Mouse (Mus musculus) megakaryocyte, adult 5-6 weeks (primary cell): ENCODE data around the gene Tnnc1. TPM values are rescaled to one million over a fixed set of nuclear protein-coding genes. Genes with fewer than 3 reads are reported as not detected.

Experiments
- ATAC-seq: 2 replicates; pipeline ENCODE4 v1.8.0; 2016; ENCODE audit warnings: mild to moderate bottlenecking, inconsistent platforms; ENCODE audit not compliant: poor library complexity, severe bottlenecking
- total RNA-seq, 2 experiments: library from RNA; stranded (forward) in 1 of 2; stranded (reverse) in 1 of 2; fragments of 153-499, 151-499 nt in 1 of 2; fragments of 221-1000, 200-1000 nt in 1 of 2; gene quantifications; 2 replicates each; pipeline versions ENCODE4 v1.2.3 to v1.2.4; 2015 to 2017

The Tnnc1 gene
- total RNA-seq (2015), result 0.71 TPM in 1 of 2 replicates, not detected in the other
- total RNA-seq (2017), result not detected in 2 replicates

DNA sequence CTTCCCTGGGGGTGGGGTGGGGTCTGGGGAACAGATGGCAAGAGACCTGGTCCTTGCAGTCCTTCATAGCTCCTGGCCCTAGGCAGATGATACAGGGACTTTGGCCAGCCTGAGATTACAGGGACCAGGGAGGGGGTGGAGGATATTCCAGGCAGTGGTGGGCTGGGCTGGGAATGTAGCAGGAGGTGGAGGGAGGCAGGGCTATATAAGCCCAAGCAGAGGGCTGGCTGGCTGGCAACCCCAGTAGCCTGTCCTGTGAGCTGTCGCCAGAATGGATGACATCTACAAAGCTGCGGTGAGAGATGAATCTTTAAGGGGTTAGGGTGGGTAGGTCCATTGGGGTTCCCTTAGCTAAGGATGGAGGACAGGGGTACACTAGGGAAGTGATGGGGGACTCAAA is at the start of gene Tnnc1:
Gene Tnnc1 (plus strand): TSS at position 229 of the 400 bp plus-strand sequence.
- ATAC-seq, result no peak

DNA sequence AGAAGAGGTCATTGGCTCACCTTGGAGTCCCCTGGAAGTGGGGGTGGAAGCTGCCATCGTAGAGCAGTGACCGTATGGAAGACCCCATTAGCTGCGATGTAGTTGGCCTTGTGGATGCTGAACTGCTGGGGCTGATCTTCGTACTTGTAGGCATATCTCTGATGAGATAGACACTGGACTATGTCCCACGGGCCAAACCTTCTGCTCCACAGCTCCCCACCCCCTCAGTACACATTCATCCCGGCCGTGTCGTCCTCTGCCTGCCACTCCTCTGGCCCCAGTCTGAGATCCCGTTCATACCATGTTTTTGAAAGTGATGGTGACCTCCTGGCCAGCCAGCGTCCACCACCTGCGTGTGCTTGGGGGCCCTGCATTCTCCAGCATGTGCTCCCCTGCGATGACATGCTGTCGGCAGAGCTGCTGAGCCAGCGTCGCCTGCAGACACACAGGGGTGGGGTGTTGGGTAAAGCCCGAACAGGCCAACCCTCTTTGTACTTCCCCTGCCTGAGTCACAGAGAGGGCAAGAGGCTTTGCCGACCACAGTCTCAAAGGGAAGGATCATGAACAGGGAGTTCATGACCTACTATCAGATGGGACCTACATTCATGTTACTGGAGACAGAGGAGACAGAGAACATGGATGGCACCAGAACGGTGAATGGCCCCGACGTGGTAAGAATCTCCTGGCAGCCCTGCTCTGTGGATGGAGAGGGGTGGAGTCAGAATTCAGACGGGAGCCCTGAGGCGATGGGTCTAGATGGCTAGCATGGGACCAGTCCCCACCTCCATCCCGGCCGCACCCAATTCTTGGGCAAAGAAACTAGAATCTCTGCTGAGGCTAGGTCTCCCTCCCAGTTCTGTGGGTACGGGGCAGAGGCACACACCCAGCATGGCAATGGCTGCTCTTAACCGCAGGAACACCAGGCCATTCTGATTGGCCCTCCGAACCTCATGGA is 47.6 kb upstream of the Tnnc1 start:
- ATAC-seq, result peak; percentile 96

GRCm38 (mm10) chr14:31161191-31161590 is 46.9 kb upstream of the Tnnc1 start:
- ATAC-seq, result no peak

GRCm38 (mm10) chr14:31161638-31162037 is 46.5 kb upstream of the Tnnc1 start:
- no peak for ATAC-seq

DNA sequence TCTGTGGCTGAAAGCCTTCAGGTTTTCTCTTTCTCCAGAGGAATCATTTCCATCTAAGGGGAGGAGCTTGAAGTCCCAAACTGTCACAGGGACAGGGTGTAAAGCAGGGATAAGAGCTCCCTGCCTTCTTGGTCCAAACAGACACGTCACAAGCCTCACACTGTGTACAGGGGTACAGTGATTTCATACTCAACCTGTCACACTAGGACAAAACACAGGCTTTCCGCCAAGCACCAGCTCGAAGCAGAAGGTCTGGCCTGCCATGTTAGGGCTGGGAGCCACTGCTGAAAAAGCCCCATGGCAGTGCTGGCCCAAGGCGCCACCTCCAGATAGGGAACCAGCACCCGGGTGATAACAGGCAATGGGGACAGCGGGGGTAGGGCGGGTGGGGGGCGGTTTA is 44.0 kb upstream of the Tnnc1 start:
- ATAC-seq, result no peak

GRCm38 (mm10) chr14:31165010-31165409 is 43.1 kb upstream of the Tnnc1 start:
- ATAC-seq, result no peak

GRCm38 (mm10) chr14:31165458-31165857 is 42.7 kb upstream of the Tnnc1 start:
- ATAC-seq, result no peak

GRCm38 (mm10) chr14:31165991-31166630 is 42.0 kb upstream of the Tnnc1 start:
- ATAC-seq, result peak; percentile 87

- no peak for ATAC-seq
Observed at GRCm38 (mm10) chr14:31166827-31167226, 41.3 kb upstream of the Tnnc1 start.

DNA sequence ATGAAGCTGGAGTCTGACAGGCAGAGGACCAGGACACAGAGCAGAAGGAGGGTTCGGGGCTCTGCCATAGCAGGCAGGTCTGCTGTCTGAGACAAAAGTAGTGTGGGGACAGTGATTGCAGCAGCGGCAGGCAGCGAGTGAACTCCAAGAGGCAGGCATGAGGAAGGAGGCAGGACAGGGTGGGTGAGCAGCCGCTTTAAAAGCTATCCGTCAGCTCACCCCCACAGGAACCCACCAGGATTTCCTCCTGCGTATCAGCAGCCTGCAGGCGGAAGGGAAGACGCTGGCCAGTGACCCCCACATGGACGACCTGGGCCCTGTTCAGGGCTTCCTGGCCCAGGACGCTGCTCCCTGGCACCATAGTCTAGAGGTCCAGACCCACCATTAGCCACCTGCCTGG is 39.7 kb upstream of the Tnnc1 start, which contains the start of gene Stab1:
Gene Stab1 (minus strand): TSS at position 217 of the 400 bp plus-strand sequence.
- no peak for ATAC-seq

GRCm38 (mm10) chr14:31169508-31169907 is 38.6 kb upstream of the Tnnc1 start:
- ATAC-seq, result no peak

- ATAC-seq, result no peak
Observed at GRCm38 (mm10) chr14:31170963-31171362, 37.1 kb upstream of the Tnnc1 start.

GRCm38 (mm10) chr14:31171386-31171785 is 36.7 kb upstream of the Tnnc1 start:
- ATAC-seq, result no peak

DNA sequence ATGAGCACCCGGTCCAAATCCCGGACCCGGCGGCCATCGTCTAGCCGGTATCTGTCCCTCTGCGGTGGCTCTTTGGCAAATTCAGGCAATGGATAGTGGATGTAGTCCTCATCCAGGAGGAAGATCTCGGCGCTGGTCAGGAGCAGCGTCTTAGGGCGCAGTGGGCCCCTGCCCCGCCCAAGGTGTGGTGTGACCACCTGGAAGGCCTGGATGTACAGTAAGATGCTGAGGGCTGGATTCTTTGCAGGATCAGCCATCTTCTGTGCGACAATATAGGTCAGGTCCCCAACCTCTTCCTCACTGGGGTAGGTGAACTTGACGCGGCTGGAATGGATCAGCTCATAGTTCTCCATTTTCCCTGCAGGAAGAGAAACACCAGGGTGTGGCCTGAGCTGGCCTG is 36.3 kb upstream of the Tnnc1 start:
- no peak for ATAC-seq

DNA sequence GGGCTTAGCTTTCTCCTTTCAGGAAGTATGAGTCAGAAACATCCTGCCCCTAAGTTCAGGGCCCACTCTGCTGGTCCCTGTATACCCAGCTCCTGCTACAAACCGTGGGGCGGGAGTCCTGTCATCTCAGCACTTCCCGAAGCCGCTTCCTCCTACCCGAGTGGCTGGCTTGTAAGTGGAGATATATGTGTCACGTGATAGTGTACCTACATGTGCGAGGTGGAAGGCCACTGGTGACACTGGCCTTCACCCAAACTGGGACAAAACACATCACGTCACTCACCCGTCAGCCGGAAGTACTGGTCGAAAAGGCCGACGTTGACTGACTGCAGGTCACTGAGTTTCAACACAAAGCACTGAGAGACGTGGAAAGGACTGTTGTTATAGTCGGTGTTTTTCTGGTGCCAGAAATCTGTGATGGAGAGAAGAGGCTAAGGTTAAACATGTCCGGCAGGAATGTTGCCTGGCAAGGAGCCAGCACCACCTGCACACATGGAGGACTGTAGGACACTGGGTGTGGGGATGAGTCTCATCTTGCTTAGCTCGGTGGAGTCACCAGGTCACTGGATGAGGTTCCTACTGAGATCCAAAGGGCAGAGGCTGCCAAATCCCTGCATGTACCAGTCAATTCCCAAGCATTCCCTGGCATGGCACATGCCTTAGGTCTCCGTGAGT is 35.2 kb upstream of the Tnnc1 start:
- ATAC-seq, result no peak

GRCm38 (mm10) chr14:31173537-31173936 is 34.6 kb upstream of the Tnnc1 start:
- ATAC-seq, result no peak

DNA sequence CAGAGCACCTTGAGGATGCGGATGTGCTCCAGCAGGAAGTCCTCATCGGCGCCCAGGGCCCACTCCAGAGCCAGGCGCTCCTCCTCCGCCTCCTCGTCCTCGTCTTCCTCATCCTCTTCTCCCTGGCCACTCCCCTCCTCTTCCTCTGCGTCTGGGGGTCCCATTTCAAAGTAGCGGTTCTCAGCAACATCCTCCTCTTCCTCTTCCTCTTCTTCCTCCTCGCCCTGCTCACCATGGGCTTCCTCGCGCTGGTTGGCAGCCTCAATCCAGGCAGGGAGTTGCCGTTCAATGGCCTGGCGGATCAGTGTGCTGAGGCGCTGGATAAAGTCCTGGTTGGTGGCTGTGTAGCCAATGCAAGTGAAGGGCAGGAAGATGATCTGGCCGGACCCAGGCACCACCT is 30.8 kb upstream of the Tnnc1 start:
- ATAC-seq, result no peak

GRCm38 (mm10) chr14:31177715-31178114 is 30.4 kb upstream of the Tnnc1 start:
- no peak for ATAC-seq

GRCm38 (mm10) chr14:31179677-31180365 is 28.3 kb upstream of the Tnnc1 start:
- no peak for ATAC-seq

GRCm38 (mm10) chr14:31181512-31181911 is 26.6 kb upstream of the Tnnc1 start:
- no peak for ATAC-seq
